Mouse (Mus musculus): ENCODE data around the gene Ltbp2.

The Ltbp2 gene

DNA sequence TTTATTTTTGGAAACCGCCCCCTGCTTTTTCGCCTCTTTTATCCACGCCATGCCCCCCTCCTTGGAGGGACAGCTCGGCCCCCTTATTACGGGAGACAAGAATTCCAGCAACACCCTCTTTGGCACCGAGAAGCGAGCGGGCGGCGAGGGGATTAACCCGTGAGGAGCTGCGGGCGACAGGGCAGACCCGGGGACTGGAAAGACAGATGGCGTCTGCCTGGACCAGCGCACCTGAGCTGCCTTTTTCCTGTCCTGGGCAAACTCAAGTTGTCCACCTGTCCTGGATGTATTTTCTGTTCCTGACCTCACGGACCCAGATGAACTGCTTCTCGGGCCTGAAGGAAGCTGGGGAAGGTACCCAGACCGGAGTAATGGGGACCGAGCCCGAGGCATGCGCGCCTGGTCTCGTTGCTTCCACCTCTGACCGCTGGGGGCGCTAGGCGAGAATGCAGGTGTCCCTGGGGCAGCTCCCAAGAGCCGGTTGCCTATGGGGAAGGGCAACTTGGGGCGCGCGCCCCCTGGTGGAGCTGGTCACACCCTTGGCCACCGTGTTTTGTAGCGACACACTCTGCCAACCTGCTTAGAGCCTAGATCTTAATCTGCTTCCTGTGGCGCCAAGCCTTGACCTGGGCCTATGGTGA, at the start of gene Ltbp2:
Ltbp2 (minus strand) TSS at position 52 of the 641 bp plus-strand sequence.
- peak; percentile 81 for DNase-seq (ENCODE audit: extremely low spot score, low spot score)

DNA sequence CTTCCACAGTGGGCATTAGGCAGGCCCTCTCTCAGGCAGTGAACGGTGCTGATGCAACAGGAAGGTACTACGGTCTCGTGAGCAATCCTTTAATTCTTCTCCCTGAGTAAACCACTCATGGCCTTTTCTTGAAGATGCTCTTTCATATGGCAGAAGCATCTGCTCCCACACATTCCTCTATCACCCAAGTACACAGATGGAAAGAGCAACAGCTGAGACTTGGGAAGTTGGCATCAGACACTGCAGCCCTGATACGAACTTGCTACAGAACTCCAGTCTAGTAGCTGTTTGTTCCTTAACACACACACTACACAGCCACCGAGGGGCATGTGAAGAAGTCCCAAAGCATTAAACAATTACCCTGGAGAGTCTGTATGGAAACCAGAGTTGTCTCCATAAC, 48.0 kb upstream of the Ltbp2 start:
- no peak for DNase-seq (ENCODE audit: extremely low spot score, low spot score)

GRCm38 (mm10) chr12:84921881-84922419, 45.6 kb upstream of the Ltbp2 start:
- DNase-seq (ENCODE audit: extremely low spot score, low spot score) = no peak

DNA sequence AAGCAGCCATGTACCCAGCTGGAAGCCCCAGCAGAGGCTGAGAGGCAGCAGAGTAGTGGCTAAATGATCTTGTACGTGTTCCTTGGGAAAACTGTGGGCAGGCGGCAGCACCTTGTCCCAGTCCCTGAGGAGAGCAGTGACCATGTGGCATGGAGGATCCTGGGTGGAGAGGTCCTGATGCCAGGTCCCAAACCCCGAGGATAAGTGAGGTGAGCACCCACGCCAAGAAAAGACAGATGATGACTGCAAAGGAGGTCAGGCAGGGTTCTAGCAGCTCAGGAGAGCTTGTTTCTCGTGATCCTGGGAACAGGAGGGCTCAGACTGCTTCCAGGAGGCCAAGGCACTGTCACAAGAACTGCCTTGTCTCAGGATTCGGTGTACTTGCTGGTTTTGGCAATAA, 42.5 kb upstream of the Ltbp2 start:
- DNase-seq (ENCODE audit: extremely low spot score, low spot score) = no peak

DNA sequence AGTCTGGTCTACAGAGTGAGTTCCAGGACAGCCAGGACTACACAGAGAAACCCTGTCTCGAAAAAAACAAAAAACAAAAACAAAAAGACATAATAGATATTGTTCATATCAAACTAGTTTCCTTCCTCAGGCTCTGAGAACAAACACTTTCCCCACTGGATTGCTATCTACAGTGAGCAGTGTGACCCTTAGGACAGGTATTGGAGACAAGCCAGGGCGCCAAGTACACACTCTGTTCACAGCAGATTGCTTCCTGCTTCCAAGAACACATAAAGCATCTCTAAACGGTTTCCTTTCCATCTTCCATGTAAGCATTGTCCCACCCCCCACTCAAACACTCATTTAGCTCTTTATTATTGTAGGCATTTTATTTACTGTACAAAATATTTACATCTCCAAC, 41.5 kb upstream of the Ltbp2 start:
- no peak for DNase-seq (ENCODE audit: extremely low spot score, low spot score)

- DNase-seq (ENCODE audit: extremely low spot score, low spot score) = no peak
Measured at GRCm38 (mm10) chr12:84914959-84915358, 38.6 kb upstream of the Ltbp2 start.

GRCm38 (mm10) chr12:84912652-84913104, 36.3 kb upstream of the Ltbp2 start:
- DNase-seq (ENCODE audit: extremely low spot score, low spot score) = no peak

DNA sequence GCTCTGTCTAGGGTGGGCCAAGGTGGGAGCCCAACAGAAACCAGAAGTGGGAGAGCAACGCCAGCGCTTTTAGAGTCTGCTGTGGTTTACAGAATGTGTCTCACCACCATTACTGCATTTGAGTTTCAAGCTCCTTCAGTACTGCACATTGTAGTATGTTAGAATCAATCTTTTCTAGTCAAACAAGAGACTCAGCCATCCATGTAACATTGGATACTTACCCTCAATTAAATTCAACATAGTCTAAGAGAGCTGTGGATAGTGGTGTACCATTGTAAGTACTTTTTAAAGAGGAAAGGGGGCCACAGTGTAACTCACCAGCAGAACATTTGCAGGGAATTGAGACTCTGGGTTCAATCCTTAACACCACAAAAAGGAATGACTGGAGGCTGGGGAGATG, 35.3 kb upstream of the Ltbp2 start:
- no peak for DNase-seq (ENCODE audit: extremely low spot score, low spot score)

DNA sequence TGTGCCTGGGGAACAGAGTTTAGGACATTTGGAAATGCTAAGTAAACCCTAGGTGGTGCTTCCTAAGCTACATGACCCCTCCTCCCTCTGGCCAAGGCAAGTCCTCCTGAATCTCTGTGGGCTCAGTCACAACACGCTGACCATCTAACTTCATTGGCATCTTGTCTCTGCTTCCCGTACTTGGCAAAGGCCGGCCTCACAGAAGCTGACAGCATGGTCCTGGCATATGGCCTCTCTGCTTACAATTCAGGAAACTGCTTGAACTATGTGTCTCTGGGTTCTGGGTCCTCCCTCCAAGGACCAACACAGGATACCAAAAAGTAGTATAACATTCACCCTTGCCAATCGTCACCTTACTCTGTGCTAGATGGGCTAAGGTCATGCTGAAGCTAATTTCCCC, 33.7 kb upstream of the Ltbp2 start:
- DNase-seq (ENCODE audit: extremely low spot score, low spot score) = no peak

DNA sequence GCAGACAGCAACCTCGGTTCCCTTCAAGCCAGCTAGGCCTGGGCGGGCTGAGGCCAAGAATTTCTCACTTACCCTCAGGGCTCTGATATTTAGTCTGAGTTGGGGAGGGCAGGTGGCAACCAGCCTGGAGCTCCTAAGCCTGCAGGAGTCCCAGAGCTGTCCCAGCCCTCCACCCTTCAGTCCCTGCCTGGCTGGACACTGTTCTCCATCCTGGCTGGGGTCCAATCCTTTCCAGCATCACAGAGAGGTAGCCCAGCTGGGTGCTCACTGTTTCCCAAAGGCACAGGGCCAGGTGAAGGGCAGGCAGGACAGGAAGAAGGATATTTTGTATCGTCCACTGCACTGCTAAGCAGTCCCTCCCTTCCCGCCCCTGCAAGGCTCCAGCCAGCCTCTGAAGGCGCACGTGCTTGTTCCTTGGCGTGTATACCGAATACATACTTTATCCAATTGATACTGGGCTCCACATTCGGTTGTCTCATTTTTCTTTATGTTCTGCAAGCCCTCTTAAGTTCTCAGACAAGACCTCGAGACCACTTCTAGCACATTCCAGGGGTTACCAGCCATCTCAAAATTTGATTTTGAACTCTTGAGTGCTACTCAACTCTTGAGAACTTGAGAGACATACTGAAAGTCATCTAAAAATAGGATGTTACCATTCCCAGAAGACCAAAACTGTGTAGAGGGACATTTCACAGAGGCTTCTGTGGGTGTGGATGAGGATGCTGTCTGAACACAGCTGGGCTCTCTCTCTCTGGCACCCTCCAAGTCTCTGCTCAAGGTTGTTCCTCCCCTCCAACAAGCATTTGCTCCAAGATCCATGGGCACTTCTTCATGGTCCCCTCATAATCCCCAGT, 31.5 kb upstream of the Ltbp2 start:
- DNase-seq (ENCODE audit: extremely low spot score, low spot score) = no peak

DNA sequence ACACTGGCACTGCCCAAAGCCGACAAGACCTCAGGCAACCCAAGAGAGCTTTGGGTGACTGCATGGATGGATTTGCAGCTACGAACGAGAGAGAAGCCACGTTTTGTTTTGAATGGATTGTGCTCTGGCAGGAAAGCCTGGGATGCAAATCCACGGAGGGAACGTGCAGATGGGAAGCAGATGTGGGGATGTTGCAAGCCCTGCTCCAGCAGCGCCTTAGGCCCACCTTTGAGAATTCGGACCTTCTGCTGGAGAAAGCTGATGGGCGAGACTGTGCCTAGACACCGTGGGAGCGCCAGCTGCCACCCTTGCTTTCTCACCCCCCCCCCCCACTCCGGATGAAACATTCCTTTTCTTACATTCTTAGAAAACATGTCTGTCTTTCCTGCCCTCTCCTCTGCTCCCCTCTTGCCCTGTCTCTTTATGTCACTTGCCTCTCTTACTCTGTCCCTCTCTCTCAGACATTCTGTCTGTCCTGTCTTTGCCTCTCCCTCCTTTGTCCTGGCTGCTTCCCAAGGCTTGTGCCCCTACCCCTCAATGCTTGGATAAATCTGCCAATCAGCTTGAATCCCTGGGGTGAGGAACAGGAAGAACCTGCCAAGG, 30.8 kb upstream of the Ltbp2 start:
- DNase-seq (ENCODE audit: extremely low spot score, low spot score) = peak; percentile 39

- no peak for DNase-seq (ENCODE audit: extremely low spot score, low spot score)
Measured at GRCm38 (mm10) chr12:84904399-84904798, 28.1 kb upstream of the Ltbp2 start.

- DNase-seq (ENCODE audit: extremely low spot score, low spot score) = no peak
Measured at GRCm38 (mm10) chr12:84900317-84900716, 24.0 kb upstream of the Ltbp2 start.

GRCm38 (mm10) chr12:84897322-84897721, 21.0 kb upstream of the Ltbp2 start:
- no peak for DNase-seq (ENCODE audit: extremely low spot score, low spot score)

- DNase-seq (ENCODE audit: extremely low spot score, low spot score) = no peak
Measured at GRCm38 (mm10) chr12:84896235-84896634, 19.9 kb upstream of the Ltbp2 start.

DNA sequence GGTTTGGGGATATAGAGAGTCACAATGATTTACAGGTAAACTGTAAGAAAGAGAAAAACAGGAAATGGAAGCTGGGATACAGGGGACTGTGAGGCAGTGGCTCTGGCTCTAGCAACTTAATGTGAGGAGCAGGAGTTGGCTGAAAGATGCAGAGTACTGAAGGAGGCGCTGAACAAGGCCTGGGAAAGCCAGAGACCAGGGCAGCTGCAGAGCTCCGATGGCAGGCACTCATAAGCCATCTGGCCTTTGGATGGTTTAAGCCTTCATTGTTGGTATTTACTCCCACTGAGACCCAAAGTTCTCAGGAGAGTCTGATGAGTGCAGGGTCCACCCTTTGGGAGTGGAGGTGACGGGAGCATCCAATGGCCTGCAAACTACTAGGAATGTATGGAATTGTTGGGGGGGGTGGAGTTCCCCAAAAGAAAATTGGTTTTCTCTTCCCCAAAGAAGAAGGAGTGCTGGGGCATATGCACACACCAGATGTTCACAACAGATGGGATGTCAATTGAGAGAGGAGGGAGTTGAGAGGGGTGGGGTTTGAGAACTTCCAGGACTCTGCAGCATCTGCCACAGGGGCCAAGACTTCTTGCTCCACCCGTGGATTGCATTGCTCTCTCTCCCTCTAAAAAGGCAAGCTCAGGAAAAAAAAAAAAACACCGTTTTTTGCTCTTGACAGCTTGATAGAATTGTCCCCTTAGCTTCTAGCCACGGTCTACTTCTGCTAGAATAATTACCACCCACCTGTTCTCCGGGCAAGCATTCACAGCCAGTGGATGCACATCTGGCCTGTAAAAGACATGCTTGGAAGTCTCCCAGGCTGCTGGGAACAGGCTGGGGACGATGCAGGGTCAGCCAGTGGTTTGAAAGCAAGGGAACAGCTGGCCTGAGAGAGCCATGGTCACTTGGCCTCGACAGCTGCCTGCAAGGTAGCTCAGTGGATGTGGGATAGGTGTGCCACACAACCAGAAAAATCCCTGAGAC, 17.6 kb upstream of the Ltbp2 start:
- DNase-seq (ENCODE audit: extremely low spot score, low spot score) = peak; percentile 35

GRCm38 (mm10) chr12:84890289-84890688, 14.0 kb upstream of the Ltbp2 start:
- DNase-seq (ENCODE audit: extremely low spot score, low spot score) = no peak

GRCm38 (mm10) chr12:84885107-84885876, 9.0 kb upstream of the Ltbp2 start:
- DNase-seq (ENCODE audit: extremely low spot score, low spot score) = no peak

- DNase-seq (ENCODE audit: extremely low spot score, low spot score) = no peak
Measured at GRCm38 (mm10) chr12:84884423-84885076, 8.2 kb upstream of the Ltbp2 start.

DNA sequence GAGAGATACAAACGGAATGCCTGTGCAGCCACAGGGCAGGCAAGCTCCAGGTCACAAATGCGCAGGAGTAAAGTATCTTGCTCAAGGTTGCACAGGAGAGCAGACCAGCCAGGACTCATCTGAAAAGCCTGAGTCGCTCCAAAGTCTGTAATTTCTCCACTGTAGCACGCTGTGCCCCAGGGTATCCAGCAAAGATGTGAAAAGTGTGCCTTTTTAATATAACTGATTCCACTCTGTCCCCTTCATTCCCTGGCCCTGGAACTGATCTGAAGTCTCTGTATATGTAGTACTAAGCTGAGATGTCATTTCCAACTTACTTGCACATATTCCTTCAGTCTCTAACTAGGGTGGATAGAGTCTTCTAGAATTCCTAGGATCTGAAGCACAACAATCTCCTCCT, 6.5 kb upstream of the Ltbp2 start:
- no peak for DNase-seq (ENCODE audit: extremely low spot score, low spot score)
